Mouse (Mus musculus) thymus, adult 2 months (tissue): ENCODE measurements around the gene Cd68.

ENCODE experiments used
- CTCF ChIP-seq: fragments of 200-500 bp; IDR thresholded peaks from 2 replicates; pipeline ENCODE4 v1.5.1; 2012; ENCODE audit warnings: mild to moderate bottlenecking, control low read depth, low read length, moderate library complexity, borderline replicate concordance; ENCODE audit not compliant: control insufficient read depth, poor library complexity, insufficient read depth; ENCODE audit errors: extremely low read depth
- POLR2A ChIP-seq: fragments of 200-500 bp; IDR thresholded peaks from 2 replicates; pipeline ENCODE4 v1.6.1; 2012; ENCODE audit warnings: mild to moderate bottlenecking, low read length, control low read depth, moderate library complexity; ENCODE audit not compliant: control insufficient read depth, poor library complexity, insufficient read depth; ENCODE audit errors: extremely low read depth

- TF ChIP-seq CTCF (no peak), POLR2A (no peak)
These were observed 43.8 kb upstream of the Cd68 start for GRCm38 (mm10) chr11:69709554-69710446.
